Comparison of ENCODE assay signal across 8 mouse cellular contexts in genomic region chr10:127667269-127668092, GRCm38 (mm10). TPM values are rescaled to one million over a fixed set of nuclear protein-coding genes. Genes with fewer than 3 reads are reported as not detected.
DNase-seq lines count a peak whose midpoint lies in the region; ATAC-seq and TF ChIP-seq lines count a peak whose summit lies in the region.

No protein-coding gene starts in this region.

- H3K4me2 ChIP-seq in intestine, postnatal 0 days (replicated peaks; ENCODE audit: low read depth): peak overlapping the region; percentile 93
- peak overlapping the region; percentile 72 for H3K4me2 ChIP-seq in limb, embryonic 15.5 days
- H3K4me2 ChIP-seq in midbrain, embryonic 16.5 days (ENCODE audit: low read length): peak overlapping the region; percentile 93

- H3K4me3 ChIP-seq in erythroblast, embryonic 14.5 days (replicated peaks): peak overlapping the region; percentile 34
- H3K4me3 ChIP-seq in intestine, postnatal 0 days (ENCODE audit: low read depth, low read length): peak overlapping the region; percentile 56
- H3K4me3 ChIP-seq in limb, embryonic 15.5 days: peak overlapping the region; percentile 74
- H3K4me3 ChIP-seq in midbrain, embryonic 16.5 days (ENCODE audit: low read depth, low read length): peak overlapping the region; percentile 58

- TF ChIP-seq CTCF in intestine, postnatal 0 days (IDR thresholded peaks at IDR 0.05; ENCODE audit: low read depth): no peak

- H3K36me3 ChIP-seq in erythroblast, embryonic 14.5 days (ENCODE audit: control insufficient read depth): peaks cover 8% of the 10 kb centered on the region; the same call in 1 of the 2 replicates
- no peaks in the 10 kb centered on the region; the same call in 1 of the 2 replicates for H3K36me3 ChIP-seq in intestine, postnatal 0 days (ENCODE audit: control insufficient read depth, insufficient read depth)
- H3K36me3 ChIP-seq in limb, embryonic 15.5 days: peaks cover 22% of the 10 kb centered on the region
- no peaks in the 10 kb centered on the region for H3K36me3 ChIP-seq in midbrain, embryonic 16.5 days (ENCODE audit: control insufficient read depth, insufficient read depth, low read length)

- peak overlapping the region; percentile 67 for H3K9ac ChIP-seq in intestine, postnatal 0 days (ENCODE audit: low read depth, low read length)
- peak overlapping the region; percentile 79 for H3K9ac ChIP-seq in limb, embryonic 15.5 days
- peak overlapping the region; percentile 72 for H3K9ac ChIP-seq in midbrain, embryonic 16.5 days (ENCODE audit: low read depth, low read length)

- 2% methylated on average over 35 of the region's 35 CpGs for WGBS in intestine, postnatal 0 days
- WGBS in limb, embryonic 15.5 days: under 1% methylated on average over 35 of the region's 35 CpGs
- WGBS in midbrain, embryonic 16.5 days: 2% methylated on average over 31 of the region's 35 CpGs

- peaks cover 76% of the 10 kb centered on the region for H3K27me3 ChIP-seq in erythroblast, embryonic 14.5 days (ENCODE audit: control insufficient read depth)
- H3K27me3 ChIP-seq in intestine, postnatal 0 days (replicated peaks; ENCODE audit: control insufficient read depth, insufficient read depth, low read length): no peaks in the 10 kb centered on the region; the same call in 1 of the 2 replicates
- H3K27me3 ChIP-seq in limb, embryonic 15.5 days: no peaks in the 10 kb centered on the region
- H3K27me3 ChIP-seq in midbrain, embryonic 16.5 days (ENCODE audit: control insufficient read depth, insufficient read depth, low read depth, low read length): peaks cover 54% of the 10 kb centered on the region

- peaks cover 33% of the 10 kb centered on the region for H3K4me1 ChIP-seq in erythroblast, embryonic 14.5 days (ENCODE audit: control insufficient read depth)
- H3K4me1 ChIP-seq in intestine, postnatal 0 days (replicated peaks; ENCODE audit: control insufficient read depth, insufficient read depth, low read length): no peaks in the 10 kb centered on the region; the same call in 1 of the 2 replicates
- H3K4me1 ChIP-seq in limb, embryonic 15.5 days: peaks cover 63% of the 10 kb centered on the region
- H3K4me1 ChIP-seq in midbrain, embryonic 16.5 days (ENCODE audit: control insufficient read depth, insufficient read depth, low read length): peaks cover 21% of the 10 kb centered on the region

- peaks cover 4% of the 10 kb centered on the region; the same call in 1 of the 2 replicates for H3K9me3 ChIP-seq in erythroblast, embryonic 14.5 days (ENCODE audit: control insufficient read depth, low read length)
- no peaks in the 10 kb centered on the region for H3K9me3 ChIP-seq in intestine, postnatal 0 days (ENCODE audit: control insufficient read depth)
- no peaks in the 10 kb centered on the region for H3K9me3 ChIP-seq in limb, embryonic 15.5 days
- no peaks in the 10 kb centered on the region for H3K9me3 ChIP-seq in midbrain, embryonic 16.5 days (replicated peaks; ENCODE audit: control insufficient read depth, low read length, poor library complexity, severe bottlenecking)

- no peak for ATAC-seq in erythroblast, adult 5-6 weeks (replicated peaks; ENCODE audit: low FRiP score, poor library complexity, severe bottlenecking)
- ATAC-seq in intestine, postnatal 0 days: peak; percentile 54
- peak; percentile 83 for ATAC-seq in limb, embryonic 15.5 days (ENCODE audit: insufficient number of reproducible peaks, low FRiP score, low TSS enrichment, low read depth)
- ATAC-seq in midbrain, embryonic 16.5 days: peak; percentile 18

- DNase-seq in embryo, embryonic 11.5 days (ENCODE audit: low read depth, low spot score): peak; percentile 85
- peak; percentile 100 for DNase-seq in heart, adult 11 months
- DNase-seq in spleen, postnatal 10 days (ENCODE audit: low spot score in 2 of 2): peak; percentile 42 to 75

- H3K27ac ChIP-seq in intestine, postnatal 0 days (ENCODE audit: low read depth, low read length): peak overlapping the region; percentile 81
- peak overlapping the region; percentile 99 for H3K27ac ChIP-seq in limb, embryonic 15.5 days
- H3K27ac ChIP-seq in midbrain, embryonic 16.5 days (ENCODE audit: low read length): peak overlapping the region; percentile 72

RNA-seq across cellular contexts. Expression of gene Nemp1, which starts 0.8 kb away (rescaled TPM):
- polyA plus RNA-seq in erythroblast, embryonic 14.5 days (2012): 0.04 and 0.14 TPM in 2 replicates
- 11.0 and 13.2 TPM in 2 replicates for total RNA-seq in erythroblast, adult 5-6 weeks (2015; ENCODE audit: low replicate concordance)
- total RNA-seq in erythroblast, adult 5-6 weeks (2017; ENCODE audit: low replicate concordance): 12.4 and 14.3 TPM in 2 replicates
- 2.9 and 3.2 TPM in 2 replicates for polyA plus RNA-seq in intestine, postnatal 0 days (2015; fragmentation: Nextera tagmentation; extraction: Ambion mirVana)
- 8.3 and 8.5 TPM in 2 replicates for polyA plus RNA-seq in limb, embryonic 15.5 days (2015; fragmentation: Nextera tagmentation; extraction: Ambion mirVana)
- 3.2 TPM in 2 replicates for polyA plus RNA-seq in midbrain, embryonic 16.5 days (2015; fragmentation: Nextera tagmentation; extraction: Ambion mirVana)

RNA-seq across cellular contexts. Expression of gene Nab2, which starts 0.9 kb away (rescaled TPM):
- polyA plus RNA-seq in erythroblast, embryonic 14.5 days (2012): 0.03 and 0.08 TPM in 2 replicates
- 0.96 TPM in 1 of 2 replicates, not detected in the other for total RNA-seq in erythroblast, adult 5-6 weeks (2015; ENCODE audit: low replicate concordance)
- total RNA-seq in erythroblast, adult 5-6 weeks (2017; ENCODE audit: low replicate concordance): 0.60 TPM in 1 of 2 replicates, not detected in the other
- 3.9 and 4.2 TPM in 2 replicates for polyA plus RNA-seq in intestine, postnatal 0 days (2015; fragmentation: Nextera tagmentation; extraction: Ambion mirVana)
- polyA plus RNA-seq in limb, embryonic 15.5 days (2015; fragmentation: Nextera tagmentation; extraction: Ambion mirVana): 23.7 and 24.4 TPM in 2 replicates
- 1.6 and 2.1 TPM in 2 replicates for polyA plus RNA-seq in midbrain, embryonic 16.5 days (2015; fragmentation: Nextera tagmentation; extraction: Ambion mirVana)

RNA-seq across cellular contexts. Expression of gene Stat6, which starts 24.7 kb away (rescaled TPM):
- polyA plus RNA-seq in erythroblast, embryonic 14.5 days (2012): 1.2 and 2.1 TPM in 2 replicates
- 15.7 and 16.7 TPM in 2 replicates for total RNA-seq in erythroblast, adult 5-6 weeks (2015; ENCODE audit: low replicate concordance)
- 15.9 and 27.1 TPM in 2 replicates for total RNA-seq in erythroblast, adult 5-6 weeks (2017; ENCODE audit: low replicate concordance)
- 27.1 and 29.2 TPM in 2 replicates for polyA plus RNA-seq in intestine, postnatal 0 days (2015; fragmentation: Nextera tagmentation; extraction: Ambion mirVana)
- 36.7 and 38.9 TPM in 2 replicates for polyA plus RNA-seq in limb, embryonic 15.5 days (2015; fragmentation: Nextera tagmentation; extraction: Ambion mirVana)
- polyA plus RNA-seq in midbrain, embryonic 16.5 days (2015; fragmentation: Nextera tagmentation; extraction: Ambion mirVana): 4.4 and 5.4 TPM in 2 replicates

RNA-seq across cellular contexts. Expression of gene Myo1a, which starts 37.5 kb away (rescaled TPM):
- 0.02 TPM in 1 of 2 replicates, not detected in the other for polyA plus RNA-seq in erythroblast, embryonic 14.5 days (2012)
- total RNA-seq in erythroblast, adult 5-6 weeks (2015; ENCODE audit: low replicate concordance): 0.42 TPM in 1 of 2 replicates, not detected in the other
- not detected in 2 replicates for total RNA-seq in erythroblast, adult 5-6 weeks (2017; ENCODE audit: low replicate concordance)
- 73.8 and 80.3 TPM in 2 replicates for polyA plus RNA-seq in intestine, postnatal 0 days (2015; fragmentation: Nextera tagmentation; extraction: Ambion mirVana)
- 0.24 and 0.37 TPM in 2 replicates for polyA plus RNA-seq in limb, embryonic 15.5 days (2015; fragmentation: Nextera tagmentation; extraction: Ambion mirVana)
- polyA plus RNA-seq in midbrain, embryonic 16.5 days (2015; fragmentation: Nextera tagmentation; extraction: Ambion mirVana): 0.60 and 0.93 TPM in 2 replicates

RNA-seq across cellular contexts. Expression of gene Lrp1, which starts 46.5 kb away (rescaled TPM):
- polyA plus RNA-seq in erythroblast, embryonic 14.5 days (2012): 2.1 and 2.3 TPM in 2 replicates
- total RNA-seq in erythroblast, adult 5-6 weeks (2015; ENCODE audit: low replicate concordance): 11.9 and 14.0 TPM in 2 replicates
- total RNA-seq in erythroblast, adult 5-6 weeks (2017; ENCODE audit: low replicate concordance): 9.7 and 17.0 TPM in 2 replicates
- 28.9 and 33.4 TPM in 2 replicates for polyA plus RNA-seq in intestine, postnatal 0 days (2015; fragmentation: Nextera tagmentation; extraction: Ambion mirVana)
- polyA plus RNA-seq in limb, embryonic 15.5 days (2015; fragmentation: Nextera tagmentation; extraction: Ambion mirVana): 146 and 148 TPM in 2 replicates
- 110 and 117 TPM in 2 replicates for polyA plus RNA-seq in midbrain, embryonic 16.5 days (2015; fragmentation: Nextera tagmentation; extraction: Ambion mirVana)
